Mouse (Mus musculus): ENCODE results near the gene Rbpj. TPM values are rescaled to one million over a fixed set of nuclear protein-coding genes. Genes with fewer than 3 reads are reported as not detected.

The Rbpj gene
- polyA plus RNA-seq, 1 experiment: 13.4 TPM

- H3K4me3 ChIP-seq (ENCODE audit: insufficient read depth, low read depth, low read length): no peak overlapping the region
- no peaks in the 10 kb centered on the region for H3K36me3 ChIP-seq (ENCODE audit: control insufficient read depth, insufficient read depth, low read length)
- DNase-seq: no peak
- no peaks in the 10 kb centered on the region for H3K27me3 ChIP-seq (replicated peaks; ENCODE audit: control insufficient read depth, insufficient read depth, low read length)
- TF ChIP-seq CTCF (conservative IDR thresholded peaks at IDR 0.05; ENCODE audit: insufficient read depth, insufficient read length, low read depth, low read length): no peak
- TF ChIP-seq POLR2A (IDR thresholded peaks at IDR 0.05; ENCODE audit: low read depth, low read length): no peak
- H3K4me1 ChIP-seq (ENCODE audit: control insufficient read depth, insufficient read depth, low read length): no peaks in the 10 kb centered on the region
- no peak overlapping the region for H3K27ac ChIP-seq (ENCODE audit: insufficient read depth, low read depth, low read length)
- 71% methylated on average over 6 of the region's 6 CpGs for WGBS
Measured at GRCm38 (mm10) chr5:53557544-53558260, 91.8 kb downstream of the Rbpj start.

- DNase-seq: no peak
- H3K4me3 ChIP-seq (ENCODE audit: insufficient read depth, low read depth, low read length): no peak overlapping the region
- no peaks in the 10 kb centered on the region for H3K27me3 ChIP-seq (replicated peaks; ENCODE audit: control insufficient read depth, insufficient read depth, low read length)
- no peaks in the 10 kb centered on the region for H3K4me1 ChIP-seq (ENCODE audit: control insufficient read depth, insufficient read depth, low read length)
- 85% methylated on average over 7 of the region's 7 CpGs for WGBS
- no peaks in the 10 kb centered on the region for H3K36me3 ChIP-seq (ENCODE audit: control insufficient read depth, insufficient read depth, low read length)
- no peak for TF ChIP-seq POLR2A (IDR thresholded peaks at IDR 0.05; ENCODE audit: low read depth, low read length)
- TF ChIP-seq CTCF (conservative IDR thresholded peaks at IDR 0.05; ENCODE audit: insufficient read depth, insufficient read length, low read depth, low read length): no peak
- no peak overlapping the region for H3K27ac ChIP-seq (ENCODE audit: insufficient read depth, low read depth, low read length)
Measured at GRCm38 (mm10) chr5:53561160-53561559, 95.2 kb downstream of the Rbpj start.

GRCm38 (mm10) chr5:53564309-53564708, 98.4 kb downstream of the Rbpj start:
- H3K36me3 ChIP-seq (ENCODE audit: control insufficient read depth, insufficient read depth, low read length): no peaks in the 10 kb centered on the region
- no peak for DNase-seq
- H3K27ac ChIP-seq (ENCODE audit: insufficient read depth, low read depth, low read length): no peak overlapping the region
- H3K27me3 ChIP-seq (replicated peaks; ENCODE audit: control insufficient read depth, insufficient read depth, low read length): no peaks in the 10 kb centered on the region
- H3K4me1 ChIP-seq (ENCODE audit: control insufficient read depth, insufficient read depth, low read length): no peaks in the 10 kb centered on the region
- TF ChIP-seq CTCF (conservative IDR thresholded peaks at IDR 0.05; ENCODE audit: insufficient read depth, insufficient read length, low read depth, low read length): no peak
- no peak for TF ChIP-seq POLR2A (IDR thresholded peaks at IDR 0.05; ENCODE audit: low read depth, low read length)
- H3K4me3 ChIP-seq (ENCODE audit: insufficient read depth, low read depth, low read length): no peak overlapping the region
- WGBS: 89% methylated on average over 19 of the region's 19 CpGs

- no peak overlapping the region for H3K27ac ChIP-seq (ENCODE audit: insufficient read depth, low read depth, low read length)
- no peak for TF ChIP-seq POLR2A (IDR thresholded peaks at IDR 0.05; ENCODE audit: low read depth, low read length)
- no peak for TF ChIP-seq CTCF (conservative IDR thresholded peaks at IDR 0.05; ENCODE audit: insufficient read depth, insufficient read length, low read depth, low read length)
- H3K27me3 ChIP-seq (replicated peaks; ENCODE audit: control insufficient read depth, insufficient read depth, low read length): no peaks in the 10 kb centered on the region
- WGBS: 66% methylated on average over 5 of the region's 5 CpGs
- no peaks in the 10 kb centered on the region for H3K36me3 ChIP-seq (ENCODE audit: control insufficient read depth, insufficient read depth, low read length)
- DNase-seq: no peak
- H3K4me3 ChIP-seq (ENCODE audit: insufficient read depth, low read depth, low read length): no peak overlapping the region
- no peaks in the 10 kb centered on the region for H3K4me1 ChIP-seq (ENCODE audit: control insufficient read depth, insufficient read depth, low read length)
Measured at GRCm38 (mm10) chr5:53565213-53565794, 99.4 kb downstream of the Rbpj start.

- Histone ChIP-seq H3K27ac (ENCODE audit: insufficient read depth, low read depth, low read length) (no peak overlapping the region), H3K27me3 (replicated peaks; ENCODE audit: control insufficient read depth, insufficient read depth, low read length) (no peaks in the 10 kb centered on the region)
Measured at GRCm38 (mm10) chr5:53566485-53567083, 100.6 kb downstream of the Rbpj start.

GRCm38 (mm10) chr5:53572496-53572895, 106.5 kb downstream of the Rbpj start:
- no peak overlapping the region for H3K4me3 ChIP-seq (ENCODE audit: insufficient read depth, low read depth, low read length)
- no peaks in the 10 kb centered on the region for H3K36me3 ChIP-seq (ENCODE audit: control insufficient read depth, insufficient read depth, low read length)
- no peaks in the 10 kb centered on the region for H3K4me1 ChIP-seq (ENCODE audit: control insufficient read depth, insufficient read depth, low read length)
- DNase-seq: no peak
- 85% methylated on average over 5 of the region's 5 CpGs for WGBS
- H3K27me3 ChIP-seq (replicated peaks; ENCODE audit: control insufficient read depth, insufficient read depth, low read length): no peaks in the 10 kb centered on the region
- no peak overlapping the region for H3K27ac ChIP-seq (ENCODE audit: insufficient read depth, low read depth, low read length)
- TF ChIP-seq CTCF (conservative IDR thresholded peaks at IDR 0.05; ENCODE audit: insufficient read depth, insufficient read length, low read depth, low read length) (no peak), POLR2A (IDR thresholded peaks at IDR 0.05; ENCODE audit: low read depth, low read length) (no peak)

More at GRCm38 (mm10) chr5:53566485-53567083, 100.6 kb downstream of the Rbpj start:
- no peak for TF ChIP-seq CTCF (conservative IDR thresholded peaks at IDR 0.05; ENCODE audit: insufficient read depth, insufficient read length, low read depth, low read length)
- Histone ChIP-seq H3K4me3 (ENCODE audit: insufficient read depth, low read depth, low read length) (no peak overlapping the region), H3K4me1 (ENCODE audit: control insufficient read depth, insufficient read depth, low read length) (no peaks in the 10 kb centered on the region), H3K36me3 (ENCODE audit: control insufficient read depth, insufficient read depth, low read length) (no peaks in the 10 kb centered on the region)
- no peak for DNase-seq
- WGBS: 89% methylated on average over 15 of the region's 15 CpGs

- 60% methylated on average over 3 of the region's 3 CpGs for WGBS
- no peak for DNase-seq
- Histone ChIP-seq H3K27ac (ENCODE audit: insufficient read depth, low read depth, low read length) (no peak overlapping the region), H3K4me1 (ENCODE audit: control insufficient read depth, insufficient read depth, low read length) (no peaks in the 10 kb centered on the region), H3K4me3 (ENCODE audit: insufficient read depth, low read depth, low read length) (no peak overlapping the region), H3K36me3 (ENCODE audit: control insufficient read depth, insufficient read depth, low read length) (no peaks in the 10 kb centered on the region), H3K27me3 (replicated peaks; ENCODE audit: control insufficient read depth, insufficient read depth, low read length) (no peaks in the 10 kb centered on the region)
- no peak for TF ChIP-seq POLR2A (IDR thresholded peaks at IDR 0.05; ENCODE audit: low read depth, low read length)
- no peak for TF ChIP-seq CTCF (conservative IDR thresholded peaks at IDR 0.05; ENCODE audit: insufficient read depth, insufficient read length, low read depth, low read length)
Measured at GRCm38 (mm10) chr5:53574883-53575442, 109.0 kb downstream of the Rbpj start.

Data from kidney, adult 2 months (tissue).